Mouse (Mus musculus) C2C12 (cell line): ENCODE results near the gene Sigirr.

Experiments
- CEBPB ChIP-seq: IDR thresholded peaks from one replicate; pipeline ENCODE4 v1.6.1; 2011; ENCODE audit warnings: low read depth, mild to moderate bottlenecking, control low read depth, moderate library complexity
- CTCF ChIP-seq: IDR thresholded peaks from one replicate; pipeline ENCODE4 v1.5.1; 2011; ENCODE audit not compliant: control insufficient read depth, insufficient read depth, insufficient read length
- FOSL1 ChIP-seq: IDR thresholded peaks from one replicate; pipeline ENCODE4 v1.8.0; 2011; ENCODE audit warnings: mild to moderate bottlenecking, low read length; ENCODE audit not compliant: poor library complexity, insufficient read depth, severe bottlenecking
- MAX ChIP-seq: IDR thresholded peaks from one replicate; pipeline ENCODE4 v1.6.1; 2011; ENCODE audit warnings: mild to moderate bottlenecking, control low read depth
- MYOD1 ChIP-seq: IDR thresholded peaks from one replicate; pipeline ENCODE4 v1.6.1; 2011; ENCODE audit warnings: low read depth; ENCODE audit not compliant: control insufficient read depth, insufficient read length
- MYOG ChIP-seq: IDR thresholded peaks from one replicate; pipeline ENCODE4 v1.6.1; 2011; ENCODE audit not compliant: control insufficient read depth, insufficient read length; ENCODE audit errors: extremely low read depth

- no peak for TF ChIP-seq CTCF
- TF ChIP-seq CEBPB = no peak
- TF ChIP-seq FOSL1 = no peak
- no peak for TF ChIP-seq MYOD1
- TF ChIP-seq MYOG = no peak
- no peak for TF ChIP-seq MAX
Measured at GRCm38 (mm10) chr7:141068351-141068750, 32.0 kb downstream of the Sigirr start.
